Mouse (Mus musculus): ENCODE measurements around the gene Cacna1d.

Cacna1d gene

DNA sequence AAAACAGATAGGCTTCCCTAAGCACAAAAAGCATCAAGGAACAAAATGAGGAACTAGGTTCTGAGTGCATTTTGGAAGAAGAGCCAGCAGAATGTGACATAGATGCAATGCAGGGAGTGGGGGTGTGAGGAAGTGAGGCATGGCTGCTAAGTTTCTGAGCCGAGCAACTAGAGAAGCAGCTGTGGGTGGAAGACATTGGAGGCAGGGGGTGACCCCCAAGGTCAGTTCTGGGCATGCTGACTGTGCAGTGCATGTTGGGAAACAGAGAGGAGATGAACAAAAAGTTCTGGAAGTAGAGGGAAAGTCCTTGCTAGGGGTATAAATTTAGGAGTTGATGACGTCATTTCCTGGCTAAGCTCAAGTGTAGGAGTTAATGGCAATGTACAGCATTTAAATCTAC, 33.4 kb downstream of the Cacna1d start:
- DNase-seq, result peak; percentile 29

DNA sequence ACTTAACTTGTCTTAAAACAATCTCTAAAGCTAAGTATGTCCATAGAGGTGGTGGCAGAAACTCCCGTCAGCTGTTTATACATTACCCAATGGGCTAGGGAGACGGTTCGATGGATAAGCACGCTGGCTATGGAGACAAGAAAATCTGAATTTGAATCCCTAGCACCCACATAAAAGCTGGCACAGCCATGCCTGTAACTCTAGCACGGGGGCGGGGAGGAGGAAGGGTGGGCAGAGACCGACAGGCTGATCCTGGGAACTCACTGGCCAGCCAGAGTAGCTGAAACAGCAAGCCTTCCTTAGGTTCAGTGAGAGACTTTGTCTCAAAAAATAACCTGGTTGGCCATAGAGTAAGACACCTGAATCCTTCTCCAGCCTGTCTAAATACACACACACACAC, 33.8 kb downstream of the Cacna1d start:
- DNase-seq, result no peak

DNA sequence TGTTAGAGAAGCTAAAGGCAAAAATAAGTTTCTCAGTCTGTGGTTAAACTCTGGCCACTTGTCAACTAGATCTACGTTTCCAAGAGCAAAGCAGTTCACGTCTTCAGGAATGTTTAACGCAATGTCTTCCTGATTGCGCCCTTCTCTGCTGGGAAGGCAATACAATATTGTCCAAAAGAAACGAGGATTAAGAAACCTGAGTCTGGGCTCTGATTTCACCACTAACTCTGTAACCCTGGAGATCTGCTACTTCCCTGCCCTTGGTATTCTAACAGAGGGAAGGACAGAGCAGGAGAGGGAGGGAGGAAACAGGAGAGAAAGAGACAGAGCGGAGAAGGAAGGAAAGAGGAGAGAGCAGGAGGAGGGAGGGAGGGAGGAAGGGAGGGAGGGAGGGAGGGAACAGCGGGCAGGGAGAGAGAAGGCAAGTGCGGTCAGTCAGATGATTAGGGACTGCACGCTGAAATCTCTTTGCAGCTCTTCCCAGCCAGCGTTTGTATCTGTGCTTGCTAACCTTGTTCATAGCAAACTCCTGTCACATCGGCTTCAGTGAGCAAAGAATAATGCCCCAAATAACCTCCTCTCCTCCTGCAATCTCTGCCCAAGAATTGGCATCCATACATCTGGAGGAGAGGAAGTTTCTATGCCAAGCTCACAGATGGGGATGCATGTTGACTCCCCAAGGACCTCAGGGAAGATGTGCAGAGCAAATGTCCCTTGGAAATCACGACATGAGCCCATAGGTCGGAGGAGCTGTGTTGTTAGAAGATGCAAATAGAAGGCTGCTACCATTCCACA, 35.3 kb downstream of the Cacna1d start:
- DNase-seq, result no peak

DNA sequence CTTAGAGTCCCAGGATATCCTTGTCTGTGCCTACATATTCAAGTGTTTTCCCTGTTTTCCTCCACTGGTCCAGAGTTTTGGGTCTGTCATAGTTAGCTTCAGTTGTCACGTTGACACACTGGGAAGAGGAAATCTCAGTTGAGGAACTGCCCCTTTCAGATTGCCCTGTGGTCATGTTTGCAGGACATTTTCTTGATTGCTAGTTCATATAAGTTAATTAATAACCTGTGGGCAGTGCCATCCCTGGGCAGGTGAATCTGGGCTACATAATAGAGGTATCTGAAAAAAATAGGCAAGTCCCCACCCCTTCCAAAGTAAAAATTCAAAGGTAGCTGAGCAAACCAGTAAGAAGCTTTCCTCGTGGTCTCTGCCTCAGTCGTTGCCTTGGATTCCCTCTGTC, 51.3 kb downstream of the Cacna1d start:
- DNase-seq, result no peak

DNA sequence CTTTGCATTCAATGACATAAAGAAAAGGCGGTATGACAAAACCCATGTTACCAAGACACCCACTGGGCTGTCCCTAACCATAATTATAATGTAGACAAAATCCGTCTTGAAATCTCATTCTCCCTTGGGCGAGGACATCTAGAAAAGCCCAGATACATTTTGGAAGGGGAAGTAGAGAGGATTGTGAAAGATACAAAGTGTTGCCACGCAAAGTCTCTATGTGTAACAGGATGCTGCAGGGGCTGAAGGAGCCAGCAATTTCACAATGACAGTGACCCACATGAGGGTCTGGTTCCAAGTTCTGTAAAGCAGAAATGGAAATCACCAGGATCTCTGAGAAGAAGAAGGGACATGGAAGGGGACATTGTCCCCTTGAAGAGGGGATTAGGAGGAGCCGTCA, 55.9 kb downstream of the Cacna1d start:
- DNase-seq, result no peak

DNA sequence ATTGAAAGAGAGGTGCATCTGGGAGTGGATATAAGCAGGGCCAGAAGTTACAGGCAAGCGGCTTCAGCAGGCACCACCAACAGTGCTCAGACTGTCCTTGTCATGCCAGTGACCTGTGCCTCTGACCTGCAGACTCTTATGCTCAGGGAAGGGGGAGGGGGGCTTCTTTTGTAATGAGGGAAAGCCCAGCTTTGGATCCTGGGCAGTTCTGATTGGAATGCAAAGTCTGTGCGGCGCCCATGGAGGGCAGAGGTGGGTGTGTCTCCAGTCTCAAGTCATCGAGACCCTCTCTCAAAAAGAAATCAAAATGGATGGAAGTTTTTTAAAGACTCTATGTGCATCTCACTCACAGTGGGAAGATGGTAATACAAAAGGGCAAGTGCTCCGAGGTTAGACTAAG, 60.8 kb downstream of the Cacna1d start:
- no peak for DNase-seq

DNA sequence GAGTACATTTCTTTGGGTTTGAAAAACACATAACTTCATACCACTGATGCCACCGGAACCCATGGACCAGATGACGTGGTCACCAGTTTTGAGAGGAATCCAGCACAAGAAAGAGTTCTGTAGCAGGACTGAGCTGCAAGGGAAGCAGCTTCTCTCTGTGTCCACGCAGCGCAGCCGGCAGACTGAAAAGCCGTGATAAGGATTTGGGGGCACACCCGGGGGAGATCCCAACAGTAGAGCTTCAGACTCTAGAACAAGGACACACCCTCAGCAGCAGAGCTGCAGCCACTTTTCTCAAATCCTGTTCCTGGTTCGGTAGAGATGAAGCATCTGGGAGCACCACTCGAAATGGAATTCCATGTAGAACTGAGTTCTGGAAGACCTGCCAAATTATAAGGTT, 61.2 kb downstream of the Cacna1d start:
- no peak for DNase-seq

DNA sequence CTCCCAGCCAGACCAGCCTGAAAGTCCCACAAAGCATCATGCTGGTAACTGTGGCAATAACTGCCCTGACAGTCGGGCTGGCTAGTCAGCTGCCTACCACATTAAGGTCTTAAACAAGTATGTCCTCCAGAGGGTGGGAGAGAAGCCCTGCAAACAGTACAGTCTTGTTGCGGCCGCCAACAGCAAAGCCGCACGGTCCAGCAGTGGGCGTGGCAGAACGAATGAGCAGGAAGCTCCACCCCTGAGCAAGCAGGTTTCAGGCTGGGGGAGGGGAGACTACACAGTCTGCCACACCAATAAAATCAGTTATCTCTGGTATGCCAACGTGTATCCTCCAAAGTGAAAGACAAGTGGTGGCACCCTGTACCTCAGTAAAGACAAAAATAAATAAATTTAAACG, 61.6 kb downstream of the Cacna1d start:
- no peak for DNase-seq

DNA sequence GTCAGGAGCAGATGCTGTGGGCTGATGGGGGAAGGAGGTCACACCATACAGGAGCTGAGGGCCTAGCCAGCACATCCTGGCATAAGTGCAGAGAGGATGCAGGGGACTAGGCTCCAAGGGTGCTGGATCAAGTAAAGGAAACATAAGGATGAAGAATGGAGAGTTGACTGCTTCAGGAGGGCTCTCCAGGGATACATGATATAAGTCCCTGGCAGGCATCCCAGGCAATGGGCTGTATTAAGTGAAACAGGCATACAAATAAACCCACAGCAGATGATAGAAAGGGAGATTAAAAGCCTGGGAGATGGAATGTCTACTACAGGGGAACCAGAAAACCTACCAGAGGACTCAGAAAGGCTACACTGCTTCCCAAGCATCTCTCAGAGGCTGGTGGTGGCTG, 62.5 kb downstream of the Cacna1d start:
- no peak for DNase-seq

DNA sequence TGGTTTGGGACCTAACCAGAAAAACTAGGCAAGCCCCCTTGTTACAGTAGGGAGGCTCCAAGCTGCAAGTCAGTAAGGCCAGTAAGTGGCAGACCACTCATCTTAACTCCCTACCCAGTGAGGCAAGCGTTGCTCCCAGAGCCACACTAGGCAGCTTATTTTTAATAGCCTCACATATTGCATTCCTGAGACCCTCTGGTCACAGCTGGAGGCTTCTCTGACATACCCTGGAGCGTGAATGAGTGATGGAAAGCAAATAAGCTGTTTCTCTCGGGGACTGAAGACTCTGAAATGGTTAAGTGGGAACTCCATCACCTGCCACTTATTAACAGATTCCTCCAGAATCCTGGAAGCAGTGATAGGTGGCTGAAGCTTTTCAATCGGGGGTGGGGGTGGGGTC, 65.4 kb downstream of the Cacna1d start:
- no peak for DNase-seq

DNA sequence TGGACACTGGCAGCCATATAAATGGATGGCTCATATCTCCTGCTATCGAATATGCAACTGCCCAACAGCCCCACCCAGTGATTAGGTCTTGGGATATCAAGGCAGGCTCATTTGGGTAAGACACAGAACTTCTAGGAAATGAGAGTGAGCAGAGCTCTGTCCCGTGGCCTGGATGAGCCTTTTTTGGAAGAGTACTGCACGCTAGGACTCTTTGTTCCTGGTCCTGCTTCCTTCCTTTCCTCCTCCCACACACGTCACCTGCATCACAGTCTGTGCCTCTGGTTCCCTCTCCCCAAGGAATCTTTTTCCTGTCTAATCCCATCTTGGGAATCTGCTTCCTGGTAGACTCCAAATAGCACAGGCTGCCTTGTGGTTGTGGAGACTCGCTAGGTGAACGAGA, 66.1 kb downstream of the Cacna1d start:
- DNase-seq, result no peak

DNA sequence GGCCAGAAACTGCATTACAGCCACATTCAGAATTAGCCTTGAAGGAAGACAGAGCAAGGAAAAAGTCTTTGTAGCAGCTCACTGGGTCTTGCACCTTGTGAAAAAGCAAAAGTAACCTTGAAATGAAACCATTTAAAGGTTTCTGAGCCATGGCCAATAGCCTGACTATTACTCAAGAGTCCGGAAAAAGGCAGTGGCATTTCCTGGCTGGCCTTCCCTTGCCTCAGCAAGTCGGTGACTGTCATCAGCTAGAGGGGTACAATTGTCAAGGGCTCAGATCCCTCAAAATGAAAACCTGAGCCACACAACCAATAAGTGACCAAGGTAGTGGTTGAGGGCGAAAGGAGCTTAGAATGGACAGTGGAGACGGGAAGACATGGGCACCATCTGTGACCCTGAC, 66.6 kb downstream of the Cacna1d start:
- no peak for DNase-seq

DNA sequence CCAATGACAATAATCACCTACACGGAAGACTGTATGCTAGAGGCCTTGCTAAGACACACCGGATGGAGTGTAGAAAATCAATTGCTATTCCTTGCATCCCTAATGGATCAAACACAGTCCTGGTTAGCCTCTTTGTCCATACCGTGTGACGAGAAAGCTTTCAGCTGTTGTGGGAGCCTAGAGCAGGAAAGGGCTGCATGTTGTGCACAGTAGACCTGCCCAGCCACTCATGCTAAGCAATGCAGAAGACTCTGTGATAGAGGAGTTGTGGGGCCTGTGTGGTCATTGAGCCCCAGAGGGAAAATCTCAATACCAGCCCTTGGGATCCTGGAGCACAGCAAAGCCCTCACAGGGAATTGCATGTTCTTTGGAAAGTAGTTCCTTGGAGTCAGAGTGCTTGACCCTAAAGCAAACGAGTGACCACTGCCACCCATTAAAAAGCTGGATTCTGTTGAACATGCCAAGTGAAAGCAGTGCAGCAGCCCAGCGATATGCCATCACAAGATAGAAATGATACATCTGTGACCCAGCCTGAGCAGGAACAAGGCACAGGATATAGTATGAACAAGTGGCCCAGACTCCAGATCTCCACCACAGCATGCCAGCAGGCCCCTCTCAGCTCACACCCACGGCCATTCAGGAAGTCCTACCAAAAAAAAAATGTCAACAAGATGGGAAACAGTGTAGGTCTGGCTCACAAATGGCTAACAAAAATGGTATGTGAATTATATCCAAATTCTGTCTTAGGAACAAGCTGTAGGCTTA, 68.7 kb downstream of the Cacna1d start:
- peak; percentile 49 for DNase-seq

DNA sequence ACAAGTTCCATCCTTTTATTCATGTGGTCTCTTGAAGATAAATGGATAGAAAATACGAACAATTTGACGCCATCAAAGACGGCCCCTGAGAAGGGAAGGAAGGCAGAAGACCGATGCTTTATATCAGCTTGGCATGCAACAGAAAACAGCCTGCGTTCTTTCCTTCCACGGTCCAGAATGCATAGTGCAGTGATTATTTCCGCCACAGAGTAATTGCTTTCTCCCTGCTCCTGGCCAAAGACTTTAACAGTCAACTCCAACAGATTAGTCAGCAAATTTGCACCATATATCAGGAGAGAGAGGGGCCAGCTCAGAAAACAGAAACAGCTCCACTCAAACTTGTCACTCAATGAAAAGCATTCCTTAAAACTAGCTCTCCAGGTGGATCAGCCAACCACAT, 71.8 kb downstream of the Cacna1d start:
- no peak for DNase-seq

DNA sequence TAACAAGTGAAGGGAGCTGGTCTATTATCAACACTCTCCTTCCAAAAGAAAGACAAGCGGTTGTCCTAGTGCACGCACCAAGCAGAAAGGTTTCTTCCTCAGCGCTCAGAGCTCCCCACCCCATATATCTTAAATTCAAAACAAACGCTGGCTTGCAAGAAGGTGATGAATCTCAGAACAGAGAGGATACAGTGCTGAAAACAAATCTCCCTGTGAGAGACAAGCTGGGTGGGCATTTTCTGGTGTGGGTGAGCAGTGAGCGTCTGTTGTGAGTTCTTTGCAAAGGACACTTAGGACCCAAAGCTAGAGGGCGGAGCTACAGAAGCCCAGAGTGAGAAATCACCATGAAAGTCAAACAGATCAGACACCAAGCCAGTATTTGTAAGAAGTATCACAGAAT, 72.2 kb downstream of the Cacna1d start:
- DNase-seq, result no peak

DNA sequence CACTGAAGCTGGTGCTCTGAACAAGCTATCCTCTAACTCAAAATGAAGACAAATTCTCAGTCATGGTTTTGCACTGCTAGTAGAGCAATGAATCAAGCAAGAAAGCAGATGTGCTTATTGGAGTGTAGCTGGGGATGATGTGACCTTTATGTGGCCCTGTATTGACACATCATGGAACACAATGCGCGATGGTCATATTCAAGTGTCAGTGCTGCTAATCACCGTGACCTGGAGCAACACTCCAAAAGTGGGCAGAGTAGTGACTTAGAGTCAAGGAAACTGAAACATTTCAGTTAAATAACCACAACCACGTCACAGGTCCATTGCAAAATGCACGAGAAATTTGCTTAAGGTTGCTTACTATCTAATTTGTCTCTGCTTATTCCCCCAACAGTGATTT, 75.4 kb downstream of the Cacna1d start:
- no peak for DNase-seq

DNA sequence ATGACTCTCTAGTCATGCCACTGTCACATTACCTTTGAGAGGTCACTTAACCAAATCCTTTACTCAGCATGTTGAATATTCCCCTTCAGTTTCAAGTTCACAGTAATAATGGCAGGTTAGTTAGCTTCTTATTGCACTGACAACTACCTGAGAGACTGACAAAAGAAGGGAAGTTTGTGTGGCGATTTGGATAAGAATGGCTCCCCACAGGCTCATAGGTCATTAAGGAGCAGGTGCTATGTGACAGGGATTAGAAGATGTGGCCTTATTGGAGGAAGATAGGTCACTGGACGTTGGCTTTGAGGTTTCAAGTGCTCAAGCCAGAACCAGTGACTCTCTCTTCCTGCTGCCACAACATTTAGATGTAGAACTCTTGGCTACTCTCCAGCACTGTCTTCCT, 77.1 kb downstream of the Cacna1d start:
- no peak for DNase-seq

DNA sequence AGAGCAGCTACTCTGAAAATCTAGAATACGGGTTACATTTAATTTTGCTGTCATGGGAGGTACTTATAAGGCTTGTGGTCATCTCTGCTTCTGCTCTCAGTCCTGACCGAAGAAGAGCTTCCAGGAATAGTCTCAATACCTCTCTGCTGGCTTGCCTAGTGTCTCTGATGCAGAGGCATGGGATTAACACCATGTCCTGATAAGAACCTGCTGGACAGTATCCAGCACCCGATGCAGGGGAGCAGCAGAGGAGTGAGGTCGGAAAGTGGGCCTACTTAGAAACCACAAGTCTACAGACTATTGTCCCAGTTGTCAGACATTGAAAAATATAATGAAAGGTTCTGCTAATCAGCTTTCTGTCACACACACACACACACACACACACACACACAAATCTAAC, 81.9 kb downstream of the Cacna1d start:
- no peak for DNase-seq

DNA sequence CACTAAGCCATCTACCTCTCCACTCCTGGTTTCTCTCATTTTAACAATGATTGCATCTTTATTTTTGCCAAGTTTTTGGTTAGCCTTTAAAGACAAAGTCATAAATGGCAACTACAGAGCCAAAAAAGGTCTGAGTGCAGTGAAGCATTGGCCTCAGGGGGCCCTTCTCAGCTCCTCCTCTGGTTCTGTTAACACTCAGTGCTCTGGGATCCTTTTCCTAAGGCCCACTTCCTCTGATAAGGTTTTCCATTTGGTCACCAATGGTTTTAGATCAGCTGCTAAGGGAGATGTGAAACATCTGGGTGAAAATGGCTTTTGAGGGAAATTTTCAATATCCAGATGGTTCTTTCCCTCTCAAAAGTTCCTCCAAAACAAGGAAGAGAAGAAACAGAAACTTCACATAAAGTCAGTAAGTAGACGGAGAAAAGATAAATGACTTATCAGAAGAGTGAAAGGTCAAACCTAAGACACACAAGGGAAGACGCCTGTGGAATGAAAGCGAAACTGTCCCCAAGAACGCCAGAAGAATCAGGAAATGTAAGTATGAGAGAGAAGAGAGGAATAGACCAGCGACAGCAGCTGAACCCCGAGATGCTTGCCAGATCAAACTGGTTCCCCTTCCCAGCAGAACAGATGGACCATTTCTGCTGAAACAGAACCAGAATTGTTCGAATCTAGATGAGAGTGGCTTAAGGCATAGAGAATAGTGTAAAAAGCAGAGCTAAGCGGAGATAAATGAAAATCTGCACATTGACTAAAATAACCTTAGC, 85.6 kb downstream of the Cacna1d start:
- peak; percentile 20 for DNase-seq

DNA sequence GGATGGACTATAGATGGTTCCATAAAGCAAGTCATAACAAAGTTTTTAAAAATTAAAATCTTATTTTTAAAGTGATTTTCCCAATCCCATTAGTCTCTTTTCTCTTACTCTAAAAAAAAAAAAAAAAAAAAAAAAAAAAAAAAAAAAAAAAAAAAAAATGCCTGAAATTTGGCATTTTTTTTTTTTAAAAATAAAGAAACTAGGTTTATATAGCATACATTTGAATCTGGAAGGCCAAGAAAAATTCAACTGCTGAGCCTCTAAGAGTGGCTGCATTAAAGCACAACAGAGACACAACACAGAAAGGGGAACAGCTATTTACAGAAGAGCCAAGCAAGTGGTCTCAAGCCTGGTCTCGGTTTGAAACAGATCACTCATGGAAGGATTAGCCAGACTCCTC, 112.9 kb downstream of the Cacna1d start:
- DNase-seq, result no peak

DNA sequence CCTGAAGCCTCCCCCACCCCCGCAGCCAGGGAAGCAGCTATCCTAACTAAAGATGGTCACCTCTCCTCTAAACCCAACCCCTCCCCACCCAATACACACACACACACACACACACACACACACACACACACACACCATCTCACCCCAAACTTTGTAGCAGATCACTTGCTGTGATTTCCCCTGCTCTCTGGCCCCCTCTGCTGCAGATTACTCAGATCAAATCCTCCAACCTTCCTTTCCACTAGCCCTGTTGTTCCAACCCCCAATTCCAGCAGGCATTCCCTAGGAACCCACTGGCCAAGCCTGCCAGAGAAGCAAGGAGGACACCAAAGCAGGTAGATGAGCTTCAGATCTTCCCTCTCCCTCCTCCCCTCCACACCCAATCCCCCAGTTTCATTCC, 118.4 kb downstream of the Cacna1d start:
- DNase-seq, result no peak

DNA sequence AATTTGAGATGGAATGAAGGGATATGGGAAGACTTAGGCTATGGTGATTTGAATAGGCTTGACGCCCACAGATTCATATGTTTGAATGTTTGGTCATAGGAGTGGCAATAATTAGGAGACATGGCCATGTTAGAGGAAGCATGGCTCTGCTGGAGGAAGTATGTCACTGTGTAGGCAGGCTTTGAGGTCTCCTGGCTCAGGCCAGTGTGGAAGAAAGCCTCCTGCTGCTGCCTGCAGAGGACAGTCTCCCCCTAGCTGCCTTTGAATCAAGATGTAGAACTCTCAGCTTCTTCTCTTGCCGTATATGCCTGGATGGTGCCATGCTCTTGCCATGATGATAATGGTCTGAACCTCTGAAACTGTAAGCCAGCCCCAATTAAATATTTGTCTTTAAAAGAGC, 120.2 kb downstream of the Cacna1d start:
- no peak for DNase-seq

DNA sequence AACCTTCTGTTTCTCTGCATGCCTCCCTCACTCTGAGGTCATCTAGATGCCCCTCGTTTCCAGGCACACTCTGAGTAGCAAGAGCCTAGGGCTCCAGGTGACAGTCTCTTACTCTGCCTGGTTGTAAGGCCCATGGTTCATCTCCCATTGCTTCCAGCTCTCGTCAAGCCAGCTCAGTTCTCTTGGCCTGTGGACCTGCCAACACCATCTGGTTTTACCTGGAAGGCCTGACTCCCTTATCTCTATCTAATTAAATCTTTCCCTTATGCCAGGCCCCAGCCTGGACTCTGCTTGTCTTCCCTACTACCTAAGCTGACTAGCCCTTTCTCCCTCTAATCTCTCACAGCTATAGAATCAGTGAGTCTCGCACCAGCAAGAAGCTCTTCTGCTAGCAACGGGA, 124.2 kb downstream of the Cacna1d start:
- no peak for DNase-seq

DNA sequence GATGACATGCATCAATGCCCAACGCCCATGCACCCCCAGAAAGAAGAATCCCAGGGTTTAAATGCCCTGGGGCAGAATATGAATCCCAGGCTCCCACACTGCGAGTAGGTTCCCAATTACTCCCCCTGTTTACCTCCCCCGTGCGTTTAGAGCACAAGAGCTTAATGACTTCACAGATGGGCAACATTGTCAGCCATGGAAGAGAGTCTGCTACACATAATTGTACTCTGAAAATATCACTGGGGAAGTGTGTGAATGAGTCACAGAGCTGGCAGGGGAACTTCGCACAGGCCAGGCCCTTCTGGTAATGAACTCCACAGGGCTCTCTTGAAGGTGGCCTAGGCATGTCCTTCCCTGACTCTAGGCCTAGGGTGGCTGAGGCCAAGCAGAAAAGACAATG, 125.4 kb downstream of the Cacna1d start:
- DNase-seq, result no peak
